8 mouse cellular contexts compared by ENCODE assay signal in the genomic region with DNA sequence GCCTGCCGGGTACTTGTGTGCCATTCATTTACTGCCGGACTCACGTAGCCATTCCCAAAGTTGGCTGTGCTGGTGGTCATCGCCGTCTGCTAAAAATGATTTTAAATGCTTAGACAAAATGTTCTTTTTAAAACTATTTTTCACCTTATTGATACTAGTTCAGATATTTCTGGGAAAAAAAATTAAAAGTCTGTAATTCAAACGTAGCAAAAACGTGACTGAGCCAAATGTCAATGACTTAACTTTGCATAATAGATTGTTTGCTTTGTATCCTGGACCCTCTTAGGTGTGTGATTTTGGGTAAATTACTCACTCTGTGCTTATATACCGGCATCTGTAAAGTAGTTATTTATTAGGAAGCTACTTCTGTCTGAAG. TPM values are rescaled to one million over a fixed set of nuclear protein-coding genes. Genes with fewer than 3 reads are reported as not detected.
DNase-seq lines count a peak whose midpoint lies in the region; ATAC-seq and TF ChIP-seq lines count a peak whose summit lies in the region.

No protein-coding gene starts in this region.

- H3ac ChIP-seq in myocyte (ENCODE audit: control insufficient read depth, insufficient read length), result no peak overlapping the region

- peak overlapping the region; percentile 70 for H3K9ac ChIP-seq in embryonic facial prominence, embryonic 11.5 days (replicated peaks; ENCODE audit: low read length)
- H3K9ac ChIP-seq in intestine, embryonic 14.5 days (ENCODE audit: low read length), result peak overlapping the region; percentile 67

- H3K79me2 ChIP-seq in myocyte (ENCODE audit: control insufficient read depth, insufficient read depth), result no peaks in the 10 kb centered on the region

- H3K27ac ChIP-seq in left cerebral cortex, adult 2 months, result no peak overlapping the region
- no peak overlapping the region for H3K27ac ChIP-seq in embryonic facial prominence, embryonic 11.5 days (replicated peaks; ENCODE audit: low read depth, low read length)
- H3K27ac ChIP-seq in intestine, embryonic 14.5 days (ENCODE audit: low read depth), result no peak overlapping the region

- no peak for TF ChIP-seq POLR2A in myocyte (IDR thresholded peaks at IDR 0.05; ENCODE audit: insufficient read length, low read depth)

- ATAC-seq in embryonic facial prominence, embryonic 11.5 days (replicated peaks; ENCODE audit: insufficient number of reproducible peaks, low FRiP score, low TSS enrichment, low read depth), result no peak
- no peak for ATAC-seq in intestine, embryonic 14.5 days (replicated peaks; ENCODE audit: low FRiP score, low TSS enrichment, low read depth)

- WGBS in embryonic facial prominence, embryonic 11.5 days, result 5% methylated on average over 8 of the region's 8 CpGs
- WGBS in intestine, embryonic 14.5 days, result 2% methylated on average over 8 of the region's 8 CpGs

- TF ChIP-seq CTCF in left cerebral cortex, adult 2 months (IDR thresholded peaks at IDR 0.05), result no peak

- H3K4me1 ChIP-seq in embryonic facial prominence, embryonic 11.5 days (ENCODE audit: control insufficient read depth, insufficient read depth, low read length), result no peaks in the 10 kb centered on the region
- peaks cover 4% of the 10 kb centered on the region for H3K4me1 ChIP-seq in intestine, embryonic 14.5 days (replicated peaks; ENCODE audit: control insufficient read depth, insufficient read depth, low read length)

- no peaks in the 10 kb centered on the region; the same call in 1 of the 2 replicates for H3K36me3 ChIP-seq in embryonic facial prominence, embryonic 11.5 days (replicated peaks; ENCODE audit: control insufficient read depth, insufficient read depth, low read depth, low read length)
- H3K36me3 ChIP-seq in intestine, embryonic 14.5 days (ENCODE audit: control insufficient read depth, insufficient read depth, low read length), result peaks cover 28% of the 10 kb centered on the region
- H3K36me3 ChIP-seq in myocyte (ENCODE audit: control insufficient read depth, insufficient read depth), result peaks cover 24% of the 10 kb centered on the region

- no peaks in the 10 kb centered on the region for H3K27me3 ChIP-seq in embryonic facial prominence, embryonic 11.5 days (ENCODE audit: control insufficient read depth, insufficient read depth, low read length)
- H3K27me3 ChIP-seq in intestine, embryonic 14.5 days (replicated peaks; ENCODE audit: control insufficient read depth, insufficient read depth, low read length), result no peaks in the 10 kb centered on the region
- no peaks in the 10 kb centered on the region for H3K27me3 ChIP-seq in myocyte (ENCODE audit: control insufficient read depth, insufficient read depth, insufficient read length)

- intact Hi-C loops in left cerebral cortex, adult 2 months (cut with DNase I), result loop anchor here (5.0 to 10.0 kb wide), 3 partner anchors 117 to 1820 kb away; no protein-coding TSS in a partner anchor

- peak overlapping the region; percentile 64 for H3K4me2 ChIP-seq in embryonic facial prominence, embryonic 11.5 days (ENCODE audit: low read depth, low read length)
- peak overlapping the region; percentile 62 for H3K4me2 ChIP-seq in intestine, embryonic 14.5 days (ENCODE audit: low read length)
- peak overlapping the region; percentile 79 for H3K4me2 ChIP-seq in myocyte (ENCODE audit: low read depth)

- peak overlapping the region; percentile 66 for H3K4me3 ChIP-seq in left cerebral cortex, adult 2 months
- H3K4me3 ChIP-seq in embryonic facial prominence, embryonic 11.5 days (ENCODE audit: low read depth, low read length), result peak overlapping the region; percentile 74
- H3K4me3 ChIP-seq in intestine, embryonic 14.5 days (ENCODE audit: low read depth, low read length), result peak overlapping the region; percentile 73
- peak overlapping the region; percentile 34 for H3K4me3 ChIP-seq in myocyte

- no peaks in the 10 kb centered on the region for H3K9me3 ChIP-seq in embryonic facial prominence, embryonic 11.5 days (replicated peaks; ENCODE audit: control insufficient read depth, low read length)
- H3K9me3 ChIP-seq in intestine, embryonic 14.5 days (ENCODE audit: control insufficient read depth, low read length), result no peaks in the 10 kb centered on the region

- DNase-seq in left cerebral cortex, adult 2 months (ENCODE audit: extremely low spot score in 1 of 2, low spot score in 2 of 2), result no peak
- no peak for DNase-seq in left cerebral cortex, adult 18-20 months (ENCODE audit: low spot score in 2 of 2)
- no peak for DNase-seq in embryonic facial prominence, embryonic 11.5 days (ENCODE audit: low spot score)
- DNase-seq in intestine, embryonic 14.5 days (ENCODE audit: low spot score), result no peak
- no peak for DNase-seq in adrenal gland, postnatal 36 days
- DNase-seq in spleen, postnatal 36 days (ENCODE audit: low spot score in 2 of 2), result no peak
- no peak for DNase-seq in MN1 (ENCODE audit: low spot score)

TF ChIP-seq in myocyte, 11 proteins besides CTCF, POLR2A, EP300 and RAD21:
- TF ChIP-seq REST (IDR thresholded peaks at IDR 0.05; ENCODE audit: insufficient read depth, insufficient read length), result no peak
- no peak for TF ChIP-seq MAX (IDR thresholded peaks at IDR 0.05; ENCODE audit: low read depth)
- no peak for TF ChIP-seq MYOG (IDR thresholded peaks at IDR 0.05; ENCODE audit: control insufficient read depth in 1 of 3, insufficient read depth in 1 of 3, insufficient read length in 2 of 3, low read depth in 2 of 3)
- TF ChIP-seq USF1 (IDR thresholded peaks at IDR 0.05; ENCODE audit: low read depth), result no peak
- no peak for TF ChIP-seq CEBPB (IDR thresholded peaks at IDR 0.05; ENCODE audit: insufficient read depth, poor library complexity, severe bottlenecking)
- TF ChIP-seq E2F4 (IDR thresholded peaks at IDR 0.05; ENCODE audit: insufficient read depth), result no peak
- TF ChIP-seq TCF12 (IDR thresholded peaks at IDR 0.05; ENCODE audit: insufficient read depth, poor library complexity, severe bottlenecking), result no peak
- TF ChIP-seq TCF3 (IDR thresholded peaks at IDR 0.05; ENCODE audit: insufficient read length, low read depth), result no peak
- no peak for TF ChIP-seq SRF (IDR thresholded peaks at IDR 0.05; ENCODE audit: control insufficient read depth, insufficient read length, low read depth)
- no peak for TF ChIP-seq POLR2AphosphoS2 (IDR thresholded peaks at IDR 0.05; ENCODE audit: insufficient read length, low read depth)
- no peak for TF ChIP-seq MYOD1 (IDR thresholded peaks at IDR 0.05; ENCODE audit: control insufficient read depth in 1 of 3, insufficient read length in 2 of 3, low read depth in 2 of 3)

RNA-seq across cellular contexts. Expression of a gene that starts 0.5 kb away (rescaled TPM):
- total RNA-seq in left cerebral cortex, adult 2 months (2021), result 1 to 10 TPM; 3.7 to 4.8 TPM
- total RNA-seq in left cerebral cortex, adult 18-20 months (2021), result 1 to 10 TPM; 1.9 to 3.9 TPM
- 64.7 and 74.5 TPM in 2 replicates for polyA plus RNA-seq in embryonic facial prominence, embryonic 11.5 days (2014; fragmentation: Nextera tagmentation; extraction: Ambion mirVana)
- 63.8 and 67.1 TPM in 2 replicates for polyA plus RNA-seq in intestine, embryonic 14.5 days (2014; fragmentation: Nextera tagmentation; extraction: Ambion mirVana)
- polyA plus RNA-seq in myocyte (2012; fragmentation: generic; extraction: Trizol), result 17.5 TPM
- total RNA-seq in adrenal gland, postnatal 36 days (2021), result 10 to 100 TPM; 14.2 to 25.2 TPM

RNA-seq across cellular contexts. Expression of a gene that starts 20.0 kb away (rescaled TPM):
- 100 to 1,000 TPM; 105 to 115 TPM for total RNA-seq in left cerebral cortex, adult 2 months (2021)
- total RNA-seq in left cerebral cortex, adult 18-20 months (2021), result 100 to 1,000 TPM; 112 to 119 TPM
- 280 and 283 TPM in 2 replicates for polyA plus RNA-seq in embryonic facial prominence, embryonic 11.5 days (2014; fragmentation: Nextera tagmentation; extraction: Ambion mirVana)
- polyA plus RNA-seq in intestine, embryonic 14.5 days (2014; fragmentation: Nextera tagmentation; extraction: Ambion mirVana), result 154 and 165 TPM in 2 replicates
- 87.9 TPM for polyA plus RNA-seq in myocyte (2012; fragmentation: generic; extraction: Trizol)
- 100 to 1,000 TPM; 120 to 128 TPM for total RNA-seq in adrenal gland, postnatal 36 days (2021)
